Mouse (Mus musculus) left cerebral cortex, adult 2 months (tissue): ENCODE measurements at regions not wholly inside any gene's neighbourhood (a gene's known extent, or its start where the extent isn't known, plus 50 kb on each side); places are given as distances from the start of the nearest gene placed in this dataset.

Experiments
- DNase-seq, 2 experiments: peaks; one replicate each; pipeline ENCODE4 v3.0.0; 2021 to 2022; ENCODE audit warnings: low spot score in 2 of 2, mixed read lengths in 1 of 2; ENCODE audit errors: extremely low spot score in 1 of 2
- H3K27ac ChIP-seq: fragments of 200-600 bp; 2 replicates; pipeline ENCODE4 v1.8.1; 2022
- H3K4me3 ChIP-seq: fragments of 200-600 bp; 2 replicates; pipeline ENCODE4 v1.8.1; 2022
- CTCF ChIP-seq: fragments of 200-600 bp; IDR thresholded peaks from 2 replicates; pipeline ENCODE4 v1.8.1; 2022; ENCODE audit warnings: antibody characterized with exemption, mild to moderate bottlenecking, moderate library complexity
- intact Hi-C: fragments of 180-260 bp; cut with DNase I; formaldehyde crosslinking; loops from one replicate; pipeline ENCODE4 v1.15.1; 2025

GRCm38 (mm10) chr8:127765199-127765598 is 593.2 kb upstream of the Nrp1 start:
- no peak for TF ChIP-seq CTCF
- intact Hi-C loops: no loop called here
- Histone ChIP-seq H3K27ac (no peak overlapping the region), H3K4me3 (no peak overlapping the region)
- DNase-seq: no peak

GRCm38 (mm10) chr8:127768311-127768710 is 590.1 kb upstream of the Nrp1 start:
- no peak for DNase-seq
- intact Hi-C loops: no loop called here
- TF ChIP-seq CTCF: no peak
- Histone ChIP-seq H3K27ac (no peak overlapping the region), H3K4me3 (no peak overlapping the region)

- no peak for TF ChIP-seq CTCF
- Histone ChIP-seq H3K4me3 (no peak overlapping the region), H3K27ac (no peak overlapping the region)
- intact Hi-C loops: no loop called here
- DNase-seq: no peak
Measured at GRCm38 (mm10) chr8:127769651-127770050, 588.8 kb upstream of the Nrp1 start.

- intact Hi-C loops: no loop called here
- Histone ChIP-seq H3K27ac (no peak overlapping the region), H3K4me3 (no peak overlapping the region)
- no peak for TF ChIP-seq CTCF
- DNase-seq: no peak
Measured at GRCm38 (mm10) chr8:127771781-127772180, 586.6 kb upstream of the Nrp1 start.

GRCm38 (mm10) chr8:127772415-127772814 is 586.0 kb upstream of the Nrp1 start:
- intact Hi-C loops: no loop called here
- no peak overlapping the region for H3K27ac ChIP-seq
- DNase-seq: no peak
- no peak for TF ChIP-seq CTCF
- no peak overlapping the region for H3K4me3 ChIP-seq

- Histone ChIP-seq H3K27ac (no peak overlapping the region), H3K4me3 (no peak overlapping the region)
- no peak for DNase-seq
- no peak for TF ChIP-seq CTCF
- intact Hi-C loops: no loop called here
Measured at GRCm38 (mm10) chr8:127772917-127773316, 585.5 kb upstream of the Nrp1 start.

- TF ChIP-seq CTCF: no peak
- H3K4me3 ChIP-seq: no peak overlapping the region
- H3K27ac ChIP-seq: no peak overlapping the region
- intact Hi-C loops: loop anchor here (2.0 kb wide), 1 partner anchor 584 kb away; the partner anchor contains the start of gene Nrp1
- peak in 1 of 2 experiments; percentile 19 for DNase-seq
Measured at GRCm38 (mm10) chr8:127774642-127775041, 583.8 kb upstream of the Nrp1 start.

GRCm38 (mm10) chr8:127775160-127775559 is 583.2 kb upstream of the Nrp1 start:
- no peak for DNase-seq
- H3K4me3 ChIP-seq: no peak overlapping the region
- intact Hi-C loops: loop anchor here (2.0 kb wide), 1 partner anchor 584 kb away; the partner anchor contains the start of gene Nrp1
- TF ChIP-seq CTCF: no peak
- peak overlapping the region; percentile 6; the same call in 1 of the 2 replicates for H3K27ac ChIP-seq

- DNase-seq: no peak
- Histone ChIP-seq H3K4me3 (no peak overlapping the region), H3K27ac (peak overlapping the region; percentile 1; the same call in 1 of the 2 replicates)
- no peak for TF ChIP-seq CTCF
- intact Hi-C loops: loop anchor here (2.0 kb wide), 1 partner anchor 583 kb away; the partner anchor contains the start of gene Nrp1
Measured at GRCm38 (mm10) chr8:127775747-127776146, 582.7 kb upstream of the Nrp1 start.

- intact Hi-C loops: no loop called here
- no peak overlapping the region for H3K27ac ChIP-seq
- DNase-seq: no peak
Measured at GRCm38 (mm10) chr8:127778352-127779020, 579.9 kb upstream of the Nrp1 start.

GRCm38 (mm10) chr8:127779021-127779689 is 579.2 kb upstream of the Nrp1 start:
- Histone ChIP-seq H3K4me3 (no peak overlapping the region), H3K27ac (no peak overlapping the region)
- no peak for TF ChIP-seq CTCF
- intact Hi-C loops: no loop called here
- no peak for DNase-seq

More at GRCm38 (mm10) chr8:127778352-127779020, 579.9 kb upstream of the Nrp1 start:
- H3K4me3 ChIP-seq: no peak overlapping the region
- TF ChIP-seq CTCF: no peak

GRCm38 (mm10) chr8:127780596-127780995 is 577.8 kb upstream of the Nrp1 start:
- intact Hi-C loops: no loop called here
- no peak overlapping the region for H3K27ac ChIP-seq
- H3K4me3 ChIP-seq: no peak overlapping the region
- no peak for TF ChIP-seq CTCF
- no peak for DNase-seq
